Mouse (Mus musculus): ENCODE data around the gene Lect2.

- no peak for TF ChIP-seq CTCF (IDR thresholded peaks at IDR 0.05; ENCODE audit: low read depth)
- TF ChIP-seq EP300 (optimal IDR thresholded peaks at IDR 0.05), result no peak
Observed at GRCm38 (mm10) chr13:56571645-56572044, 23.3 kb upstream of the Lect2 start.

Data from stomach, postnatal 0 days (tissue).